In genomic region chr11:5160722-5161485, GRCm38 (mm10) we compare ENCODE assay signal across 9 mouse cellular contexts. TPM values are rescaled to one million over a fixed set of nuclear protein-coding genes. Genes with fewer than 3 reads are reported as not detected.
A peak's percentile ranks its signal among the peaks of the same experiment; 100 is the strongest.
DNase-seq lines count a peak whose midpoint lies in the region; ATAC-seq and TF ChIP-seq lines count a peak whose summit lies in the region.
"Had no signal": no experiment of that assay in that cellular context is flagged by ENCODE, and none has a peak within 500 bp of the region (broad histone marks: within the 10 kb centered on the region; RNA-seq: fewer than 3 reads in every experiment).

No protein-coding gene starts in this region.

- no peaks in the 10 kb centered on the region for H3K36me3 ChIP-seq in forebrain, postnatal 0 days (ENCODE audit: insufficient read depth)
- H3K36me3 ChIP-seq in forebrain, embryonic 16.5 days (ENCODE audit: control insufficient read depth, insufficient read depth), result no peaks in the 10 kb centered on the region
- H3K36me3 ChIP-seq in midbrain, postnatal 0 days (ENCODE audit: insufficient read depth, low read length), result no peaks in the 10 kb centered on the region
- no peaks in the 10 kb centered on the region for H3K36me3 ChIP-seq in midbrain, embryonic 15.5 days (replicated peaks)
- H3K36me3 ChIP-seq: neural tube, embryonic 12.5 days had no signal

- peaks cover 10% of the 10 kb centered on the region for H3K4me1 ChIP-seq in forebrain, postnatal 0 days (ENCODE audit: insufficient read depth)
- peaks cover 19% of the 10 kb centered on the region for H3K4me1 ChIP-seq in forebrain, embryonic 16.5 days (replicated peaks; ENCODE audit: control insufficient read depth, insufficient read depth, low read length)
- no peaks in the 10 kb centered on the region for H3K4me1 ChIP-seq in midbrain, postnatal 0 days (ENCODE audit: insufficient read depth, low read length)
- peaks cover 7% of the 10 kb centered on the region; the same call in 1 of the 2 replicates for H3K4me1 ChIP-seq in midbrain, embryonic 15.5 days

- ATAC-seq in forebrain, postnatal 0 days, result no peak
- no peak for ATAC-seq in forebrain, embryonic 16.5 days
- ATAC-seq in midbrain, postnatal 0 days (ENCODE audit: low FRiP score), result no peak
- ATAC-seq in midbrain, embryonic 15.5 days (replicated peaks), result no peak
- ATAC-seq in megakaryocyte, adult 5-6 weeks (ENCODE audit: poor library complexity, severe bottlenecking), result peak; percentile 66
- no peak for ATAC-seq in megakaryocyte-erythroid progenitor cell, adult 5-6 weeks (replicated peaks; ENCODE audit: low FRiP score, low TSS enrichment, poor library complexity, severe bottlenecking)

- DNase-seq in forebrain, postnatal 0 days, result no peak
- DNase-seq in midbrain, postnatal 0 days (ENCODE audit: low spot score), result no peak
- peak; percentile 25 for DNase-seq in c-Kit-negative CD71-positive TER-119-positive erythroid progenitor cells, embryonic 14.5 days (ENCODE audit: low read depth, low spot score)
- DNase-seq in Muller cell, postnatal 12 days (ENCODE audit: inconsistent ontology term), result no peak

- H3K9ac ChIP-seq in forebrain, postnatal 0 days, result no peak overlapping the region
- H3K9ac ChIP-seq in forebrain, embryonic 16.5 days (replicated peaks; ENCODE audit: low read depth, low read length), result no peak overlapping the region
- H3K9ac ChIP-seq in midbrain, postnatal 0 days (replicated peaks; ENCODE audit: low read length, poor library complexity, severe bottlenecking), result no peak overlapping the region
- no peak overlapping the region for H3K9ac ChIP-seq in midbrain, embryonic 15.5 days
- H3K9ac ChIP-seq: neural tube, embryonic 12.5 days had no signal

- H3K4me2 ChIP-seq in forebrain, postnatal 0 days (ENCODE audit: low read depth), result no peak overlapping the region
- H3K4me2 ChIP-seq in forebrain, embryonic 16.5 days (ENCODE audit: low read length), result no peak overlapping the region
- no peak overlapping the region for H3K4me2 ChIP-seq in midbrain, postnatal 0 days (ENCODE audit: low read depth, low read length, poor library complexity, severe bottlenecking)
- H3K4me2 ChIP-seq in midbrain, embryonic 15.5 days, result no peak overlapping the region
- H3K4me2 ChIP-seq: neural tube, embryonic 12.5 days had no signal

- H3K4me3 ChIP-seq in forebrain, postnatal 0 days (ENCODE audit: low read depth, low read length), result no peak overlapping the region
- no peak overlapping the region for H3K4me3 ChIP-seq in forebrain, embryonic 16.5 days (replicated peaks; ENCODE audit: low read length)
- H3K4me3 ChIP-seq in midbrain, postnatal 0 days (ENCODE audit: low read depth, low read length), result no peak overlapping the region
- no peak overlapping the region for H3K4me3 ChIP-seq in midbrain, embryonic 15.5 days
- H3K4me3 ChIP-seq: neural tube, embryonic 12.5 days had no signal

- 72% methylated on average over 17 of the region's 17 CpGs for WGBS in forebrain, postnatal 0 days
- 74% methylated on average over 17 of the region's 17 CpGs for WGBS in forebrain, embryonic 16.5 days
- WGBS in midbrain, postnatal 0 days, result 73% methylated on average over 16 of the region's 17 CpGs
- 72% methylated on average over 17 of the region's 17 CpGs for WGBS in midbrain, embryonic 15.5 days

- no peaks in the 10 kb centered on the region for H3K27me3 ChIP-seq in forebrain, postnatal 0 days (ENCODE audit: insufficient read depth, low read length)
- no peaks in the 10 kb centered on the region for H3K27me3 ChIP-seq in forebrain, embryonic 16.5 days (replicated peaks; ENCODE audit: control insufficient read depth, insufficient read depth, low read length)
- H3K27me3 ChIP-seq in midbrain, postnatal 0 days (ENCODE audit: insufficient read depth, low read length), result no peaks in the 10 kb centered on the region
- H3K27me3 ChIP-seq in midbrain, embryonic 15.5 days (replicated peaks), result no peaks in the 10 kb centered on the region

- no peak overlapping the region for H3K27ac ChIP-seq in forebrain, postnatal 0 days (ENCODE audit: low read depth, low read length)
- H3K27ac ChIP-seq in forebrain, embryonic 16.5 days (ENCODE audit: low read length), result no peak overlapping the region
- no peak overlapping the region for H3K27ac ChIP-seq in midbrain, postnatal 0 days (ENCODE audit: low read depth, low read length)
- no peak overlapping the region for H3K27ac ChIP-seq in midbrain, embryonic 15.5 days
- H3K27ac ChIP-seq: neural tube, embryonic 12.5 days had no signal

- no peaks in the 10 kb centered on the region for H3K9me3 ChIP-seq in forebrain, postnatal 0 days (ENCODE audit: low read length)
- no peaks in the 10 kb centered on the region for H3K9me3 ChIP-seq in forebrain, embryonic 16.5 days (ENCODE audit: control insufficient read depth, low read length)
- no peaks in the 10 kb centered on the region for H3K9me3 ChIP-seq in midbrain, postnatal 0 days (ENCODE audit: low read length)
- no peaks in the 10 kb centered on the region for H3K9me3 ChIP-seq in midbrain, embryonic 15.5 days

- TF ChIP-seq CTCF in forebrain, postnatal 0 days (IDR thresholded peaks at IDR 0.05; ENCODE audit: low read depth), result peak; percentile 59
- TF ChIP-seq CTCF in midbrain, postnatal 0 days (IDR thresholded peaks at IDR 0.05), result peak; percentile 62

RNA-seq across cellular contexts. Expression of gene Emid1, which starts 8.8 kb away (rescaled TPM):
- total RNA-seq in forebrain, postnatal 0 days (2014; rRNA removed), result 16.4 and 22.8 TPM in 2 replicates
- 28.5 and 34.2 TPM in 2 replicates for polyA plus RNA-seq in forebrain, postnatal 0 days (2015; fragmentation: Nextera tagmentation; extraction: Ambion mirVana)
- 22.4 and 27.3 TPM in 2 replicates for polyA plus RNA-seq in forebrain, embryonic 16.5 days (2015; fragmentation: Nextera tagmentation; extraction: Ambion mirVana)
- 4.8 and 10.8 TPM in 2 replicates for total RNA-seq in midbrain, postnatal 0 days (2014; rRNA removed)
- polyA plus RNA-seq in midbrain, postnatal 0 days (2015; fragmentation: Nextera tagmentation; extraction: Ambion mirVana), result 14.5 and 16.9 TPM in 2 replicates
- polyA plus RNA-seq in midbrain, embryonic 15.5 days (2015; fragmentation: Nextera tagmentation; extraction: Ambion mirVana), result 9.3 and 10.3 TPM in 2 replicates
- total RNA-seq in megakaryocyte, adult 5-6 weeks (2015), result 0.85 and 2.7 TPM in 2 replicates
- total RNA-seq in megakaryocyte, adult 5-6 weeks (2017), result 1.6 and 1.7 TPM in 2 replicates
- 3.2 and 4.9 TPM in 2 replicates for total RNA-seq in megakaryocyte-erythroid progenitor cell, adult 5-6 weeks (2014; fragmentation: Nextera tagmentation)
- total RNA-seq in megakaryocyte-erythroid progenitor cell, adult 5-6 weeks (2017), result 3.4 and 5.2 TPM in 2 replicates
